Mouse (Mus musculus): ENCODE data around the gene Asic3. TPM values are rescaled to one million over a fixed set of nuclear protein-coding genes. Genes with fewer than 3 reads are reported as not detected.

The Asic3 gene
- polyA plus RNA-seq, 1 experiment = not detected

GRCm38 (mm10) chr5:24416222-24416736, 3.1 kb downstream of the Asic3 start:
- WGBS = 9% methylated on average over 21 of the region's 21 CpGs
- Histone ChIP-seq H3K27ac (ENCODE audit: control insufficient read depth, insufficient read depth, low read depth, low read length, poor library complexity) (no peak overlapping the region), H3K4me3 (replicated peaks; ENCODE audit: control insufficient read depth, low read depth, low read length) (no peak overlapping the region), H3K4me1 (ENCODE audit: control insufficient read depth, insufficient read depth, low read length) (no peaks in the 10 kb centered on the region; the same call in 1 of the 2 replicates)
- TF ChIP-seq POLR2A (IDR thresholded peaks at IDR 0.05; ENCODE audit: borderline replicate concordance, control insufficient read depth, low read depth, low read length) = no peak
- TF ChIP-seq CTCF (IDR thresholded peaks at IDR 0.05; ENCODE audit: control insufficient read depth, insufficient read depth, low read length) = peak; percentile 59

- WGBS = 85% methylated on average over 10 of the region's 10 CpGs
These were observed 4.4 kb downstream of the Asic3 start for GRCm38 (mm10) chr5:24417587-24417986.

GRCm38 (mm10) chr5:24420381-24420780, 7.2 kb downstream of the Asic3 start:
- Histone ChIP-seq H3K27ac (ENCODE audit: control insufficient read depth, insufficient read depth, low read depth, low read length, poor library complexity) (no peak overlapping the region), H3K4me3 (replicated peaks; ENCODE audit: control insufficient read depth, low read depth, low read length) (no peak overlapping the region), H3K4me1 (ENCODE audit: control insufficient read depth, insufficient read depth, low read length) (no peaks in the 10 kb centered on the region; the same call in 1 of the 2 replicates)
- TF ChIP-seq POLR2A (IDR thresholded peaks at IDR 0.05; ENCODE audit: borderline replicate concordance, control insufficient read depth, low read depth, low read length) (no peak), CTCF (IDR thresholded peaks at IDR 0.05; ENCODE audit: control insufficient read depth, insufficient read depth, low read length) (no peak)
- WGBS = 90% methylated on average over 9 of the region's 9 CpGs

More at GRCm38 (mm10) chr5:24417587-24417986, 4.4 kb downstream of the Asic3 start:
- TF ChIP-seq POLR2A (IDR thresholded peaks at IDR 0.05; ENCODE audit: borderline replicate concordance, control insufficient read depth, low read depth, low read length) = no peak
- no peak overlapping the region for H3K27ac ChIP-seq (ENCODE audit: control insufficient read depth, insufficient read depth, low read depth, low read length, poor library complexity)
- H3K4me1 ChIP-seq (ENCODE audit: control insufficient read depth, insufficient read depth, low read length) = no peaks in the 10 kb centered on the region; the same call in 1 of the 2 replicates
- no peak overlapping the region for H3K4me3 ChIP-seq (replicated peaks; ENCODE audit: control insufficient read depth, low read depth, low read length)

GRCm38 (mm10) chr5:24423129-24424003, 10.2 kb downstream of the Asic3 start, which contains the start of the genes Cdk5 and Slc4a2:
Cdk5 (minus strand) TSS chr5:24423530.
Slc4a2 (plus strand) TSS chr5:24423837.
- H3K4me1 ChIP-seq (ENCODE audit: control insufficient read depth, insufficient read depth, low read length) = no peaks in the 10 kb centered on the region; the same call in 1 of the 2 replicates

DNA sequence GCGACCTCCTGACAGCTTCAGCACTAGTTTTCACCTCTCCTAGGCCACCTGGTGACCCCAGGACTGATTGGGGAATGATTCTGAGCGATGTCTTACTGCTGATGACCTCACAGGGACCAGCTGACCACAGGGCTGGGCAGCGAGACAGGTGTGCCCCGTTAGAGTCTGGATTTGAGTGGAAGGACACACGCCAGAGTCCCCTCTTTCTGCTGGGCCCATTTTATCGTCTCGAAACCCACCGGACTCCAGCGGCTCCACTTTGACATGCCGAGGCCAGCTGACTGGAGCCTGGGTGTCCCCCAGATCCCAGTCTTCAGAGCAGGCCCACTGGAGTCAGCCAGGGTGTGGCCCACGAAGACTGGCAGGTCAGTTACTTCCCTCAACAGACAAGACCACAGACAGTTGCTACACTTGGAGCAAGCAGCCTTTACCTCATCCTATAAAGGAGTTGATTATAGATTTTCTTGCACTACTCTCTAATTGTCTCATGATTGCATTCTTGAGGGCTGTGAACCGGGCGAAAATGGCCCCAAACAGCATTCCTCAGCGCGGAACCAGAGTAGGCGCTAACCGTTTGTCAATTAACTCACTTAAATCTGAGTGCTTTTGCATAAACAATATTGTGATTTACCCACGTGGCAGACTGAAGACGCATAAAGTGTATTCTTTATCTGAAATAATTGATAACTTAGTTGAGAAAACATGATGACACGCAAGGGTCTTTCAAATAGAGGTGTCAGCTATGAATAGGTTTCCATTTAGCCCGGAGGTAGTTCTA, 11.0 kb downstream of the Asic3 start:
- Histone ChIP-seq H3K27ac (ENCODE audit: control insufficient read depth, insufficient read depth, low read depth, low read length, poor library complexity) (peak overlapping the region; percentile 95), H3K4me1 (ENCODE audit: control insufficient read depth, insufficient read depth, low read length) (no peaks in the 10 kb centered on the region; the same call in 1 of the 2 replicates), H3K4me3 (replicated peaks; ENCODE audit: control insufficient read depth, low read depth, low read length) (peak overlapping the region; percentile 82)
- TF ChIP-seq CTCF (IDR thresholded peaks at IDR 0.05; ENCODE audit: control insufficient read depth, insufficient read depth, low read length) (no peak), POLR2A (IDR thresholded peaks at IDR 0.05; ENCODE audit: borderline replicate concordance, control insufficient read depth, low read depth, low read length) (0 out of 2 replicates have a peak, but pooled peaks have one; percentile 20)
- WGBS = 6% methylated on average over 21 of the region's 21 CpGs

More at GRCm38 (mm10) chr5:24423129-24424003, 10.2 kb downstream of the Asic3 start, which contains the start of the genes Cdk5 and Slc4a2:
- peak within 1 kb of the TSS; percentile 95 for H3K27ac ChIP-seq (ENCODE audit: control insufficient read depth, insufficient read depth, low read depth, low read length, poor library complexity)
- WGBS = under 1% methylated on average over 46 of the region's 46 CpGs
- TF ChIP-seq POLR2A (IDR thresholded peaks at IDR 0.05; ENCODE audit: borderline replicate concordance, control insufficient read depth, low read depth, low read length) (peak; percentile 92), CTCF (IDR thresholded peaks at IDR 0.05; ENCODE audit: control insufficient read depth, insufficient read depth, low read length) (no peak)
- H3K4me3 ChIP-seq (replicated peaks; ENCODE audit: control insufficient read depth, low read depth, low read length) = peak within 1 kb of the TSS; percentile 82

GRCm38 (mm10) chr5:24424861-24425411, 11.7 kb downstream of the Asic3 start:
- Histone ChIP-seq H3K27ac (ENCODE audit: control insufficient read depth, insufficient read depth, low read depth, low read length, poor library complexity) (peak overlapping the region; percentile 95), H3K4me1 (ENCODE audit: control insufficient read depth, insufficient read depth, low read length) (no peaks in the 10 kb centered on the region; the same call in 1 of the 2 replicates), H3K4me3 (replicated peaks; ENCODE audit: control insufficient read depth, low read depth, low read length) (peak overlapping the region; percentile 82)
- WGBS = under 1% methylated on average over 58 of the region's 60 CpGs
- no peak for TF ChIP-seq CTCF (IDR thresholded peaks at IDR 0.05; ENCODE audit: control insufficient read depth, insufficient read depth, low read length)
- peak; percentile 48; the same call in 1 of the 2 replicates for TF ChIP-seq POLR2A (IDR thresholded peaks at IDR 0.05; ENCODE audit: borderline replicate concordance, control insufficient read depth, low read depth, low read length)

- TF ChIP-seq CTCF (IDR thresholded peaks at IDR 0.05; ENCODE audit: control insufficient read depth, insufficient read depth, low read length) (peak; percentile 17; the same call in 1 of the 2 replicates), POLR2A (IDR thresholded peaks at IDR 0.05; ENCODE audit: borderline replicate concordance, control insufficient read depth, low read depth, low read length) (no peak)
- Histone ChIP-seq H3K4me1 (ENCODE audit: control insufficient read depth, insufficient read depth, low read length) (no peaks in the 10 kb centered on the region; the same call in 1 of the 2 replicates), H3K27ac (ENCODE audit: control insufficient read depth, insufficient read depth, low read depth, low read length, poor library complexity) (peak overlapping the region; percentile 95; the same call in 1 of the 2 replicates), H3K4me3 (replicated peaks; ENCODE audit: control insufficient read depth, low read depth, low read length) (peak overlapping the region; percentile 82)
- WGBS = 1% methylated on average over 28 of the region's 30 CpGs
These were observed 12.3 kb downstream of the Asic3 start for GRCm38 (mm10) chr5:24425421-24426036.

Measured in bone marrow, adult 2 months (tissue).